Mouse (Mus musculus): ENCODE data around the gene Slc7a9. TPM values are rescaled to one million over a fixed set of nuclear protein-coding genes. Genes with fewer than 3 reads are reported as not detected.

Gene Slc7a9
- total RNA-seq, 2 experiments from 2014 or later: not detected

- DNase-seq (ENCODE audit: extremely low spot score in 1 of 2, low spot score in 1 of 2): no peak
Measured at GRCm38 (mm10) chr7:35501995-35502394, 53.4 kb downstream of the Slc7a9 start.

Other genes with a start within 250 kb of the Slc7a9 start
- gene Lrp3, start 233.3 kb upstream of the Slc7a9 start, total RNA-seq (2021): 10 to 100 TPM; 69.7 to 76.6 TPM
- 10 to 100 TPM; 24.2 to 24.4 TPM for gene Gpatch1, start 130.4 kb upstream of the Slc7a9 start, total RNA-seq (2021)
- gene Rhpn2, start 114.6 kb upstream of the Slc7a9 start, total RNA-seq (2021): 1 to 10 TPM; 3.1 to 4.2 TPM
- gene Faap24, start 52.0 kb upstream of the Slc7a9 start, total RNA-seq (2021): 1 to 10 TPM; 5.3 to 6.9 TPM
- 10 to 100 TPM; 11.8 to 22.6 TPM for gene Cep89, start 51.8 kb upstream of the Slc7a9 start, total RNA-seq (2021)
- under 1 TPM; 0.39 to 0.89 TPM for gene Tdrd12, start 88.9 kb downstream of the Slc7a9 start, total RNA-seq (2021)
- gene Nudt19, start 107.5 kb downstream of the Slc7a9 start, total RNA-seq (2021): 10 to 100 TPM; 65.8 to 73.0 TPM
- gene Rgs9bp, start 136.8 kb downstream of the Slc7a9 start, total RNA-seq (2021): under 1 TPM; 0.30 to 0.31 TPM
- gene Ankrd27, start 137.4 kb downstream of the Slc7a9 start, total RNA-seq (2021): 10 to 100 TPM; 31.6 to 40.0 TPM
- gene Pdcd5, start 198.7 kb downstream of the Slc7a9 start, total RNA-seq (2021): 10 to 100 TPM; 68.2 to 71.1 TPM

Measured in layer of hippocampus, postnatal 25 days (tissue).